Mouse (Mus musculus) ES-Bruce4 (cell line): Measurements from ENCODE around the gene Irx2. TPM values are rescaled to one million over a fixed set of nuclear protein-coding genes. Genes with fewer than 3 reads are reported as not detected.

ENCODE experiments used
- H3K27ac ChIP-seq: 2 replicates; pipeline ENCODE4 v1.5.1; 2012; ENCODE audit warnings: low read length, inconsistent platforms; ENCODE audit not compliant: insufficient read depth
- H3K27me3 ChIP-seq: 2 replicates; pipeline ENCODE4 v1.6.1; 2012; ENCODE audit warnings: mild to moderate bottlenecking, low read length, inconsistent platforms; ENCODE audit not compliant: control insufficient read depth, poor library complexity, insufficient read depth, severe bottlenecking
- H3K36me3 ChIP-seq: 2 replicates; pipeline ENCODE4 v1.6.1; 2012; ENCODE audit warnings: inconsistent platforms, mild to moderate bottlenecking, low read length, moderate library complexity; ENCODE audit not compliant: control insufficient read depth, poor library complexity, insufficient read depth, severe bottlenecking
- H3K4me1 ChIP-seq: one replicate; pipeline ENCODE4 v1.8.1; 2011; ENCODE audit warnings: low read length; ENCODE audit not compliant: control insufficient read depth, insufficient read depth
- H3K4me3 ChIP-seq: 2 replicates; pipeline ENCODE4 v1.5.1; 2011; ENCODE audit warnings: low read depth, mild to moderate bottlenecking, low read length
- H3K9ac ChIP-seq: 2 replicates; pipeline ENCODE4 v1.6.1; 2012; ENCODE audit warnings: low read depth, mild to moderate bottlenecking, inconsistent platforms; ENCODE audit not compliant: poor library complexity, severe bottlenecking
- H3K9me3 ChIP-seq: replicated peaks from 2 replicates; pipeline ENCODE4 v1.6.1; 2012; ENCODE audit warnings: mild to moderate bottlenecking, low read length, inconsistent platforms; ENCODE audit not compliant: control insufficient read depth, poor library complexity, insufficient read depth, severe bottlenecking
- CTCF ChIP-seq: IDR thresholded peaks from one replicate; pipeline ENCODE4 v1.8.1; 2011; ENCODE audit warnings: low read depth, low read length
- EP300 ChIP-seq: IDR thresholded peaks from 2 replicates; pipeline ENCODE4 v1.6.1; 2011; ENCODE audit warnings: low read depth, low read length; ENCODE audit not compliant: insufficient read depth
- POLR2A ChIP-seq: IDR thresholded peaks from one replicate; pipeline ENCODE4 v1.8.1; 2011; ENCODE audit warnings: low read length; ENCODE audit not compliant: insufficient read depth
- polyA plus RNA-seq: library from polyadenylated mRNA; stranded (reverse); fragments of >200 nt; gene quantifications from 2 replicates; pipeline ENCODE4 v1.2.4, GENCODE M21; 2011; ENCODE audit warnings: low read depth; ENCODE audit not compliant: missing spikeins, insufficient read depth, insufficient read length

Irx2 gene
- polyA plus RNA-seq, 1 experiment = 7.4 TPM

GRCm38 (mm10) chr13:72627391-72628321, 964 bp upstream of the Irx2 start:
- Histone ChIP-seq H3K36me3 (no peaks in the 10 kb centered on the region), H3K9ac (peak overlapping the region; percentile 51), H3K27me3 (peaks cover 20% of the 10 kb centered on the region), H3K4me3 (peak overlapping the region; percentile 83), H3K9me3 (no peaks in the 10 kb centered on the region), H3K27ac (no peak overlapping the region), H3K4me1 (peaks cover 2% of the 10 kb centered on the region)
- TF ChIP-seq POLR2A (no peak), EP300 (no peak), CTCF (peak; percentile 59)

DNA sequence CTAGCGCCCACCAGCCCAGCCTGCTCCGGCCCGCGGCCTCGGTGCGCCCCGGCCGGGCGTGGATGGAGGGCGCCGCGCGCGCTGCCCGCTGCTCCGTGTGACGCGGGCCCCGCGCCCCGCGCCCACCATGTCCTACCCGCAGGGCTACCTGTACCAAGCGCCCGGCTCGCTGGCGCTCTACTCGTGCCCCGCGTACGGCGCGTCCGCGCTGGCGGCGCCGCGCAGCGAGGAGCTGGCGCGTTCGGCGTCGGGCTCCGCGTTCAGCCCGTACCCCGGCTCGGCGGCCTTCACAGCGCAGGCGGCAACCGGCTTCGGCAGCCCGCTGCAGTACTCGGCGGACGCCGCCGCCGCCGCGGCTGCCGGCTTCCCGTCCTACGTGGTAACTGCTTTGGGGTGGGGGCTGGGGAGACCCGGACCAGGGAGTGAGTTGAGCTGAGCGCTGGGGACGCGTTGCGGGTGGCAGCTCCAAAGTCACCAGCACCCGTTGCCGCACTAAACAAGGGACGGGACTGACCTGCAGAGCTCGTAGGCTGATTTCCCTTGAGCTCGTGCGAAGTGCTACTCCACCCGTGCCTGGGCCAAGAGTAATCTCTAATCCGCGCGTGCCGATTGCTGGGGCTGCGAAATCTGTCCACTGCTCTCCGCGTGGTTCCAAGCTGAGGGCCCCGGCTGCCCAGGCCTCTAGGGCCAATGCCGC, 463 bp downstream of the Irx2 start:
- no peak overlapping the region for H3K27ac ChIP-seq
- TF ChIP-seq EP300 (no peak), POLR2A (no peak), CTCF (no peak)
- no peaks in the 10 kb centered on the region for H3K36me3 ChIP-seq
- peak overlapping the region; percentile 59 for H3K9ac ChIP-seq
- peak overlapping the region; percentile 72 for H3K4me3 ChIP-seq
- peaks cover 2% of the 10 kb centered on the region for H3K4me1 ChIP-seq
- peaks cover 19% of the 10 kb centered on the region for H3K27me3 ChIP-seq
- no peaks in the 10 kb centered on the region for H3K9me3 ChIP-seq

- Histone ChIP-seq H3K9me3 (no peaks in the 10 kb centered on the region), H3K4me3 (0 out of 2 replicates have a peak overlapping the region, but pooled peaks have one; percentile 27), H3K4me1 (peaks cover 2% of the 10 kb centered on the region), H3K9ac (peak overlapping the region; percentile 59), H3K27me3 (peaks cover 15% of the 10 kb centered on the region), H3K36me3 (no peaks in the 10 kb centered on the region), H3K27ac (no peak overlapping the region)
- no peak for TF ChIP-seq EP300
- no peak for TF ChIP-seq CTCF
Observed at GRCm38 (mm10) chr13:72629806-72630205, 1.2 kb downstream of the Irx2 start.

- 0 out of 2 replicates have a peak overlapping the region, but pooled peaks have one; percentile 30 for H3K9ac ChIP-seq
Observed at GRCm38 (mm10) chr13:72630501-72631372, 2.1 kb downstream of the Irx2 start.

GRCm38 (mm10) chr13:72631373-72632021, 2.9 kb downstream of the Irx2 start:
- Histone ChIP-seq H3K9ac (peak overlapping the region; percentile 30; the same call in 1 of the 2 replicates), H3K36me3 (no peaks in the 10 kb centered on the region), H3K27ac (no peak overlapping the region), H3K9me3 (no peaks in the 10 kb centered on the region), H3K27me3 (peaks cover 15% of the 10 kb centered on the region), H3K4me3 (peak overlapping the region; percentile 50), H3K4me1 (peaks cover 2% of the 10 kb centered on the region)
- TF ChIP-seq EP300 (no peak), CTCF (no peak), POLR2A (no peak)

More at GRCm38 (mm10) chr13:72630501-72631372, 2.1 kb downstream of the Irx2 start:
- Histone ChIP-seq H3K36me3 (no peaks in the 10 kb centered on the region), H3K4me3 (peak overlapping the region; percentile 39), H3K27ac (no peak overlapping the region), H3K9me3 (no peaks in the 10 kb centered on the region), H3K27me3 (peaks cover 15% of the 10 kb centered on the region), H3K4me1 (peaks cover 2% of the 10 kb centered on the region)
- TF ChIP-seq POLR2A (no peak), CTCF (no peak), EP300 (no peak)
